Mouse (Mus musculus) midbrain, embryonic 12.5 days (tissue): ENCODE measurements around the gene Scn5a. TPM values are rescaled to one million over a fixed set of nuclear protein-coding genes. Genes with fewer than 3 reads are reported as not detected.

ENCODE experiments used
- ATAC-seq: fragments of 200-750 bp; cut with Nextera tagmentation; 2 replicates; pipeline ENCODE4 v1.8.0; 2017; ENCODE audit warnings: low read depth, moderate TSS enrichment, moderate library complexity; ENCODE audit not compliant: low FRiP score
- H3K27ac ChIP-seq: fragments of 300-500 bp; sonication (generic); replicated peaks from 2 replicates; pipeline ENCODE4 v1.5.1; 2016; ENCODE audit warnings: mild to moderate bottlenecking
- H3K27me3 ChIP-seq: fragments of 300-500 bp; sonication (generic); 2 replicates; pipeline ENCODE4 v1.6.1; 2016; ENCODE audit warnings: mild to moderate bottlenecking
- H3K36me3 ChIP-seq: fragments of 300-500 bp; sonication (generic); 2 replicates; pipeline ENCODE4 v1.6.1; 2016
- H3K4me1 ChIP-seq: fragments of 300-500 bp; sonication (generic); 2 replicates; pipeline ENCODE4 v1.6.1; 2016
- H3K4me2 ChIP-seq: fragments of 300-500 bp; sonication (generic); replicated peaks from 2 replicates; pipeline ENCODE4 v1.6.1; 2016; ENCODE audit warnings: mild to moderate bottlenecking, moderate library complexity
- H3K4me3 ChIP-seq: fragments of 300-500 bp; sonication (generic); 2 replicates; pipeline ENCODE4 v1.5.1; 2016; ENCODE audit warnings: mild to moderate bottlenecking
- H3K9ac ChIP-seq: fragments of 300-500 bp; sonication (generic); replicated peaks from 2 replicates; pipeline ENCODE4 v1.6.1; 2016; ENCODE audit warnings: mild to moderate bottlenecking, moderate library complexity
- H3K9me3 ChIP-seq: fragments of 300-500 bp; sonication (generic); 2 replicates; pipeline ENCODE4 v1.6.1; 2016; ENCODE audit warnings: mild to moderate bottlenecking
- WGBS: fragments of 180-500 bp; shearing (Covaris S2); methylation state at CpG from one replicate; pipeline ENCODE4 v1.1.7; 2016; 5-methylcytosine and 5-hydroxymethylcytosine counted together
- polyA plus RNA-seq: library from polyadenylated mRNA; unstranded; fragments of >200 nt; fragmentation: Nextera tagmentation; extraction: Ambion mirVana; gene quantifications from 2 replicates; pipeline ENCODE4 v1.2.1, GENCODE M21; 2016

Scn5a gene
- polyA plus RNA-seq, 1 experiment from 2014 or later: 0.18 TPM

DNA sequence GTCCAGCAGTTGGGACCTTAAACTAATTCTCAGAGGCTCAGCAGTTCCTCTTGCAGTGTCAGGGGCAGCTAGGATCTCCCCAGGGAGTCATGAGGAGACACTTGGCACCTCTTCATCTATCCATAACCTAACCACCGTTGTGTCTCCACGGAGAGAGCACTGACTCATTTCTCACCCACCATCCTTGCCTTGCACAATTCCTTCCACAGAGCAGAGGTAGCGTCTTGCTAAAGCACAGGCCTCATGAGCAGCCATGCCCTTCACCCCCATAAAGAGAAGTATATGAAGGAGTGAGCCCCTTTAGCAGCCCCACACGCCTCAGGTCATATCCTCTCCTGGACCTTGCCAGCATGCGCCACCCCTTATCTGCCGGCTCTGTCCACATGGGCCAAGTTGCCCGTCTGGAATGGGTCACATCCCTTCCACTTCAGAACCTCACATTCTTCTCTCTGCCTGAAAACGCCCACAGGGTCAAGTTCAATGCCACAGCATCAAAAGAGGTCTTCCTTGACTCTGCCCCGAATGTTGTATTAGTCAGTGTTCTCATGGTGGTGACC is 105.1 kb downstream of the Scn5a start:
- WGBS: 89% methylated on average over 9 of the region's 9 CpGs
- Histone ChIP-seq H3K36me3 (0 out of 2 replicates have a peak, but pooled peaks cover 4% of the 10 kb centered on the region), H3K27ac (no peak overlapping the region), H3K4me3 (no peak overlapping the region), H3K9me3 (no peaks in the 10 kb centered on the region), H3K4me1 (0 out of 2 replicates have a peak, but pooled peaks cover 4% of the 10 kb centered on the region), H3K27me3 (peaks cover 24% of the 10 kb centered on the region), H3K4me2 (no peak overlapping the region), H3K9ac (no peak overlapping the region)
- no peak for ATAC-seq

DNA sequence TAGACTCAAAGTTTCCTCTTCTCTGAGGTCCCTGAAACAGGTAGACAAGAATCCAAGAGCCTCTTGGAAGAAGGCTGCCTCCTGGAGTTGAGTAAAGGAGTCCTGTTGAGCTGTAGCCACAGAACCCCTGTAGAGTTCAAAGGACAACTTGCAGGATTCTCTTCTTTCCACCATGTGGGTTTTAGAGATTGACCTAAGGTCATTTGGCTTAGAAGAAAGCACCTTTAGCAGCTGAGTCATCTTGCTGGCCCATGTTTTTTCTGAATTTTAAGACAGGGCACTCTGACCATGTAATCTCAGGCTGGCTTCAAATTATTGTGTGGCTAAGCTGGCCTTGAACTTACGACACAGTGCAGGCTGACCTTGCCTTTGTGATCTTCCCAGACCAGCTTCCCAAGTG is 105.8 kb downstream of the Scn5a start:
- Histone ChIP-seq H3K9me3 (no peaks in the 10 kb centered on the region), H3K27ac (no peak overlapping the region), H3K9ac (no peak overlapping the region), H3K4me1 (0 out of 2 replicates have a peak, but pooled peaks cover 4% of the 10 kb centered on the region), H3K36me3 (0 out of 2 replicates have a peak, but pooled peaks cover 9% of the 10 kb centered on the region), H3K27me3 (peaks cover 18% of the 10 kb centered on the region), H3K4me2 (no peak overlapping the region), H3K4me3 (no peak overlapping the region)
- no peak for ATAC-seq
- 74% methylated on average over 1 of the region's 1 CpGs for WGBS

DNA sequence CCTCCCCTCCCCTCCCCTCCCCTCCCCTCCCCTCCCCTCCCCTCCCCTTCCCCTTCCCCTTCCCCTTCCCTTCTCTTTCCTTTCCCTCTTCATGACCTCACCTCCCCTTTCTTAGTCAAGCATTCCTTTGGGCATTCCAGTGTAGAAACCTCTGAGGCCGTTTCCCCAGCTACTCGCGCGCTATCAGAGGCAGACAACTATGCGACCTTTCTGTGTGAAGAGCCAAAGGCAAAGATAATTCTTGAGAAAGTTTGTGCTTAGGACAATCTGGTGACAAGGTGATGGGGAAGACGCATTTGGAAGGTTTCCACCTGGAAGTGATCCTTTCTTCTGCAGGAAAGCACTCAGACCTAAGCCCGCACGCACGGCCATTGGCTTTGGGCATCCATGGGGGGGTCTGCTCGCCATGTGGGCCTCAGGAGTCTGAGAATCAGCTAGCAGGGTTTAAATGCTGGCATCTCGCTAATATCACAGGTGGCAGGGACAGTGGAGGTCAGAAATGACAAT is 106.4 kb downstream of the Scn5a start:
- no peak for ATAC-seq

DNA sequence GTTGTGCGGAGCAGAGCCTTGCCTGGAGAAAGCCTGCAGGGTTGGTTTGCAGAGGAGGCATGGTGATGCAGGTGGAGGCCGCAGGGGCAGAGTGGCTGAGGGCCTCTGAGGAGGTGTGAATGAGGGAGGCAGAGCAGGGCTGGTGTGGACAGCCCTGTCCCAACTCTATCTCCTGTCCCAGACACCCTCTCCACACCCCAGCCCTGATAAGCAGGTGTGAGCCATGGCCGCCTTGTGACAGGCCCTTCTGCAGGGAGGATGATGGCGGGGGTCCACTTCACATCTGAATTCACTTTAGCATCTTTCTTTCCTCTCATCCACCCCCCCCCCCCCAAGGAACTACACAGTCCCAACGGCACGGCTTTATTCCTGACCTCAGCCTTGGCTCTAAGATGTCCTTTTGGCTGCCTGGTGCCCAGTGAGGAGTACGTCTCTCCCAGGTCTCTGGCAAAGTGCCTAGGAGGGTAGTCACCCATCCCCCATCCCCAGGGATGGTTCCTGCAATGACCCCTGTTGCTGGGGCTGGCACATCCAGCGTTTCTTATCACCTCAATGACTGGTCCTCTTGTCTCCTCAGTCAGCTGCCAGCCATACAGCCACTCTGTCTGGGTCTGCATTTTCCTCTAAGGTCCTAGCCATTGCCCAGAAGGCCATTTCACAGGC is 109.0 kb downstream of the Scn5a start:
- ATAC-seq: no peak

More for the DNA sequence above, 106.4 kb downstream of the Scn5a start:
- WGBS: 82% methylated on average over 11 of the region's 11 CpGs
- Histone ChIP-seq H3K27me3 (peaks cover 12% of the 10 kb centered on the region), H3K36me3 (0 out of 2 replicates have a peak, but pooled peaks cover 12% of the 10 kb centered on the region), H3K4me1 (0 out of 2 replicates have a peak, but pooled peaks cover 4% of the 10 kb centered on the region), H3K27ac (no peak overlapping the region), H3K4me2 (no peak overlapping the region), H3K9ac (no peak overlapping the region), H3K4me3 (no peak overlapping the region), H3K9me3 (no peaks in the 10 kb centered on the region)

DNA sequence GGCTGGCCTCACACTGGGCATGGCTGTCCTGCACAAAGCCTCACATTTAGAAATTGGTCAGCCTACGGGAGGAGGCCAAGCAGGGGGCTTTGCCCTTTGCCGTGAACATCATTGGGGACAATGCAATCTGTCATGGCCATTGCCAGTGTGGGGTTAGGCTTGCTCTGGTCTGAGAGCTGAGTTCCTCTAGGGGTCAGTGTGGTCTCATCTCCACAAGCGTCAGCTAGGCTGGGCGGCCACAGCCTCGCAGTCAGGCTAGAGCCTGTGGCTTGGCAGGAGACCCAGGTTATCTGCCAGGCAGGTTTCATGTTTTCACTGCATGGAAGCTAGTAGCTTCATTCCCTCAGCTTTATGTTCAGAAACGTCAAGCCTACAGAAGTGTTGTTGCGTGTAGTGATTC is 113.2 kb downstream of the Scn5a start:
- H3K4me3 ChIP-seq: no peak overlapping the region
- 67% methylated on average over 7 of the region's 7 CpGs for WGBS
- ATAC-seq: peak; percentile 38; the same call in 1 of the 2 replicates
- peaks cover 69% of the 10 kb centered on the region for H3K36me3 ChIP-seq
- no peak overlapping the region for H3K9ac ChIP-seq
- H3K4me2 ChIP-seq: no peak overlapping the region
- H3K27me3 ChIP-seq: peaks cover 3% of the 10 kb centered on the region; the same call in 1 of the 2 replicates
- H3K27ac ChIP-seq: no peak overlapping the region
- H3K4me1 ChIP-seq: no peaks in the 10 kb centered on the region
- no peaks in the 10 kb centered on the region for H3K9me3 ChIP-seq

More for the DNA sequence above, 109.0 kb downstream of the Scn5a start:
- H3K27ac ChIP-seq: no peak overlapping the region
- peaks cover 34% of the 10 kb centered on the region for H3K36me3 ChIP-seq
- H3K27me3 ChIP-seq: no peaks in the 10 kb centered on the region; the same call in 1 of the 2 replicates
- H3K4me1 ChIP-seq: 0 out of 2 replicates have a peak, but pooled peaks cover 4% of the 10 kb centered on the region
- H3K4me2 ChIP-seq: no peak overlapping the region
- H3K4me3 ChIP-seq: no peak overlapping the region
- H3K9me3 ChIP-seq: no peaks in the 10 kb centered on the region
- 88% methylated on average over 8 of the region's 8 CpGs for WGBS
- no peak overlapping the region for H3K9ac ChIP-seq

DNA sequence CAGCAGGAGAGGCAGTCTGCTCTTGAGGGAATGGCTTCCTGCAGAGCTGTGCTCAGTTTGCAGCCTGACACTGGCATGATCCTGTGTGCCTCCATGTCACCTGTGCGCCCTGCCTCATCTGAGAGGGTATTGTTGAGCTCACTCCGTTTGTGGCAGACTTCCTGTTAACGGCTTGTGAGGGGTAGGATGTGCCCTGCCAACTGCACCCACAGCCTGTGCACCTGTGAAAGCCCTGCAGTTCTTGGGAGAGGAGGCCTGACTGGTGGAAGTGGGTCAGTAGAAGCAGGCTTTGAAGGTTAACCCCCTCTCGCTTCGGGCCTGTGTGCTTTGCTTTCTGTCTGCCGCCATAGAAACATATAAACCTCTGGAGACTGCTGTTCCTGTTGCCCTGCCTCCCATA is 113.8 kb downstream of the Scn5a start:
- Histone ChIP-seq H3K9ac (no peak overlapping the region), H3K27ac (no peak overlapping the region), H3K27me3 (peaks cover 5% of the 10 kb centered on the region; the same call in 1 of the 2 replicates), H3K36me3 (peaks cover 68% of the 10 kb centered on the region), H3K9me3 (no peaks in the 10 kb centered on the region), H3K4me3 (no peak overlapping the region), H3K4me2 (no peak overlapping the region), H3K4me1 (no peaks in the 10 kb centered on the region)
- no peak for ATAC-seq
- 76% methylated on average over 6 of the region's 6 CpGs for WGBS

DNA sequence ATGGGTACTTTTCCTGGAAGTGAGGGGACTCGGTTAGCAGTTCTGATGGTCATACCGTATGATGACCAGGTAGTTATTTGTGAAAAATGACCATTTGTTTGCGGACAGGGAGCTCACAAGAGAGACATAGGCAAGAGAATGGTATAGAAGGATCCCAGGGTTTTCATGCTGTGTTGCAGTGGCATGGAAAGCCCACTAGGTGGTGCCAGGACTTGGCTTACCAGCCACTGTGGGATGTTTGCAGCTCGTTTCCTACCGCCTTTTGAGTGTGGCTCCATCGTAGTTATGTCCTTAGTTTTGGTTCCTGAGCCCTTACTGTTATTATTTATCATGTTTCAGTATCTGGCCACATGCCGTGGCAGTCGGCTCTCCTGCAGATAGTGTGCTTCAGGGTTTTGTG is 118.4 kb downstream of the Scn5a start:
- Histone ChIP-seq H3K36me3 (peaks cover 70% of the 10 kb centered on the region), H3K4me2 (no peak overlapping the region), H3K27ac (no peak overlapping the region), H3K4me3 (no peak overlapping the region), H3K9me3 (no peaks in the 10 kb centered on the region), H3K9ac (no peak overlapping the region), H3K27me3 (peaks cover 5% of the 10 kb centered on the region; the same call in 1 of the 2 replicates), H3K4me1 (no peaks in the 10 kb centered on the region)
- WGBS: 54% methylated on average over 8 of the region's 8 CpGs
- ATAC-seq: no peak

DNA sequence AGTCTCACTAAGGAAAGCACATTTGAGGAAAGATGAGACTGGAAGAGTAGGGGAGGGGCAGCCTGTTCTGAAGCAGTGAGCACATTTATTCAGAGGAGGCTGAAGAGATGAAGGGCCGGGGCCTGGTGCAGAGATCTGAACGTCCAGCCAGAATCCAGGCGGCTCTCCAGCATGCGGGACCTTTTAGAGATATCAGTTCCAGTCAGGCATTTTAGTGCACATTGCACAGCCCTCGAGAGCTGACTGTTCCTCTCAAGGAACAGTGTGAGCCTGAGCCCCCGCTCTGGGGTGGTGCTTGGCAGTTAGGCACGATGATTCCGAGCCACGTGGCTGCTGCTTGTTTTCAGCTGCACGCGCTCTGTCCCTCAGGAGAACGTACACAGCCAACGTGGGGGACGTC is 121.7 kb downstream of the Scn5a start:
- Histone ChIP-seq H3K4me3 (no peak overlapping the region), H3K4me2 (no peak overlapping the region), H3K4me1 (no peaks in the 10 kb centered on the region), H3K9me3 (no peaks in the 10 kb centered on the region), H3K9ac (no peak overlapping the region), H3K27ac (no peak overlapping the region), H3K36me3 (peaks cover 56% of the 10 kb centered on the region), H3K27me3 (peaks cover 5% of the 10 kb centered on the region; the same call in 1 of the 2 replicates)
- ATAC-seq: no peak
- 91% methylated on average over 14 of the region's 14 CpGs for WGBS

DNA sequence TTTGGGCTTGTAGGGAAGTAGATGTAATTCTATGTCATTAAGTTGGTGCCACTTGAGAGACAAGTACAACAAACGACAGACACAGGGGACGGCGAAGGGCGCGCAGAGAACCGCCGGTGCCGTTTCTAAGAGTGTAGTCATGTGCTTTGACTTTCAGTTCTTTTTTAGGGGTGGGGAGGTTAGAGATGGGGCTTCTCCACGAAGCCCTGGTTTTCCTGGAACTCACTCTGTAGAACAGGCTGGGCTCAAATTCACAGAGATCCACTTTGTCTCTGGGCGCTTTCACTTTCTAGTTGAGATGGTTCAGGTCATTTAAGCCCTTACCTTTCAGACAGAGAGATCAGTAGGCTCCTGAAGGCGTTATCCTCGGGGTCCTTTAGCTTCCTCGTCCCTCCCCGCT is 122.8 kb downstream of the Scn5a start:
- no peaks in the 10 kb centered on the region for H3K4me1 ChIP-seq
- H3K27ac ChIP-seq: no peak overlapping the region
- no peak overlapping the region for H3K4me3 ChIP-seq
- 95% methylated on average over 14 of the region's 14 CpGs for WGBS
- H3K9me3 ChIP-seq: no peaks in the 10 kb centered on the region
- H3K27me3 ChIP-seq: peaks cover 5% of the 10 kb centered on the region; the same call in 1 of the 2 replicates
- no peak overlapping the region for H3K9ac ChIP-seq
- peaks cover 58% of the 10 kb centered on the region for H3K36me3 ChIP-seq
- no peak overlapping the region for H3K4me2 ChIP-seq
- no peak for ATAC-seq

DNA sequence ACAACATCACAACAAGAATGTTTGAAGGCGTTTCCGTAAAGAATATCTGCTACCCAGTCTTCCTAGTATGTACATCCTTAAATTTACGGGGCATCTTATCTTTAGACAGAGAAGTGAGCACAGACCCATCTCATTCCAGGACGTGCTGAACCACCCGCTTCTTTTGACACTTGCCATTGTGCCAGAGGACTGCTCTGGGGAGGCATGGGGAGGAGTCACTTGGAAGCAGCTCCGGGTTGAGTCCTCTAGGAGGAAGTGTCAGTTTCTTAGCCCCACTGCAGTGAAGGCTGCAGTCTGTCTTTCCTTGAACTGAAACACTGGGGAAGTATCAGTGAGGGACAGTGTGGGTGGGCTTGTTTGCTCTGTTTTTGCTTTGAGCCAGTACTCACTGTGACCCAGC is 133.1 kb downstream of the Scn5a start:
- WGBS: 43% methylated on average over 6 of the region's 6 CpGs
- Histone ChIP-seq H3K36me3 (peaks cover 40% of the 10 kb centered on the region), H3K27me3 (no peaks in the 10 kb centered on the region), H3K4me1 (peaks cover 13% of the 10 kb centered on the region), H3K27ac (no peak overlapping the region), H3K4me3 (peak overlapping the region; percentile 92), H3K9ac (peak overlapping the region; percentile 90), H3K4me2 (peak overlapping the region; percentile 93), H3K9me3 (no peaks in the 10 kb centered on the region)
- no peak for ATAC-seq

DNA sequence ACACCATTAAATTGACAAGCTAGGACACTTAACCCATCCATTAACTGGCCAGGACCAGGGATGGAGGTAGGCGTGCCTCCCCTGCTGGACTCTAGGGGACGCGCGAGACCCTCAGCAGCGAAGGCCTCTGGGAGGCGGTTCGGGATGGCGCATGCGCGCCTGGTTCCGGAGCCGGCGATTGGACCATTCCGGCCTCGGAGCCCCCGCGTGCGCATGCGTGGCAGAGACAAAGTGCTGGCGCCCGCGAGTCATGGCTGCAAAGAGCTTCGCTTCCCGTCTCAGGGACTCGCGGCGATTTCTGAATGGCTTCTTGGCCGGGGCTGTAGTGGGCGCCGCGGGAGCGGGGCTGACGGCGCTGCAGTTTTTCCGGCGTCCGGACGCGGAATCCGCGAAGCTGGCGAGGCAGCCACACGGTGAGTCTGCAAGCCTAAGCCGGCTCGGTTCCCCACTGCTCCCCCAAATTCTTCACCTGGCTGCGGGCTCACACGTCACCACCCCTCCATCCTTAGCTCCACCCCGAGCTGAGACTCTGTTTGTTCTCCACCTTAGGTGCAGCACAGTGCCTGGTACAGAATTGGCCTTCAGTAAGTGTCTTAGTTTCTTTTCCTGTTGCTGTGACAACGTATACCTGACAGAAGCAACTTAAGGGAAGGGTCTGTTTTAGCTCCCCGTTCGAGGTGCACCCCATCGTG is 133.9 kb downstream of the Scn5a start, which contains the start of gene Exog:
Exog (plus strand) TSS at position 206 of the 692 bp plus-strand sequence.
- peaks cover 40% of the 10 kb centered on the region for H3K36me3 ChIP-seq
- H3K27ac ChIP-seq: peak within 1 kb of the TSS; percentile 77
- peak within 1 kb of the TSS; percentile 93 for H3K4me2 ChIP-seq
- peaks cover 13% of the 10 kb centered on the region for H3K4me1 ChIP-seq
- under 1% methylated on average over 52 of the region's 52 CpGs for WGBS
- peak within 1 kb of the TSS; percentile 90 for H3K9ac ChIP-seq
- H3K9me3 ChIP-seq: no peaks in the 10 kb centered on the region
- ATAC-seq: peak; percentile 93
- H3K27me3 ChIP-seq: no peaks in the 10 kb centered on the region
- peak within 1 kb of the TSS; percentile 92 for H3K4me3 ChIP-seq
